ENCODE assay signal across 18 mouse cellular contexts in the genomic region with DNA sequence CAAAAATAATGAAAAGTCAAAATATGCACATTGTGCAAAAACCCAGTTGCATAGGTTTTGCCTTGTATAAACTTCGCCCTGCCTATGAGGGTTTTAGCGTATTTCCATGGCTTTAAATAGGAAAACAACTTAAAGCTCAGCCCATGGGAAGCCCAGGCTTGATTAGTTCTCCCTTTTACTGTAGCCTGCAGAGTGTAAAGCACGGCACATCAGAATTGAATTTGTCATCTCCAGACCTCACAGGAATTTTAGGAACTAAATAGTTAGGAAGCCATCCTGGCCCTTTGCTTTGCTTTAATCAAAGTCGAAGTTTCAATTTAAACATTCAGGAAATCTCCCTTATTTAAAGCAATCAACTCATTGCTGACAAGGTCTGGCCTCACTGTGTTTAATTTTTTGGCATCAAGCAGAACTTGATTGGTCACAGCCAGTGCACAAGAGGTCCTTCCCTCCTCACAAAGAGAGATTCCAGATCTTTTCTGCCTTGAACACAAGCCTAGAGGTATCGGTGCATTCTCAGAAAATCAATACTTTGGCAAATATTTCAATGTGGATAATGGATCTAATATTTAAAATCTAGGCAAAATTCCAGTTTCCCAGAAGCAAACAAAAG.
"Had no signal": no experiment of that assay in that cellular context is flagged by ENCODE, and none has a peak within 500 bp of the region (broad histone marks: within the 10 kb centered on the region; RNA-seq: fewer than 3 reads in every experiment).

No protein-coding gene starts in this region.

- H3K36me3 ChIP-seq: lung, embryonic 15.5 days; midbrain, embryonic 13.5 days; midbrain, embryonic 15.5 days; neural tube, embryonic 12.5 days; stomach, embryonic 15.5 days had no signal

- DNase-seq: liver, postnatal 0 days; lung, adult 2 months; lung, postnatal 14 days; lung, postnatal 36 days; right cerebral cortex, postnatal 14 days; thymus, adult 2 months; thymus, postnatal 25 days; thymus, postnatal 4 days had no signal

- H3K9ac ChIP-seq: liver, postnatal 0 days; lung, embryonic 15.5 days; midbrain, embryonic 13.5 days; midbrain, embryonic 15.5 days; neural tube, embryonic 12.5 days; stomach, embryonic 15.5 days had no signal

- H3K4me1 ChIP-seq: megakaryocyte, embryonic 14.5 days; midbrain, embryonic 13.5 days; midbrain, embryonic 15.5 days; neural tube, embryonic 12.5 days; stomach, embryonic 15.5 days had no signal

- H3K9me3 ChIP-seq: lung, embryonic 15.5 days; midbrain, embryonic 13.5 days; midbrain, embryonic 15.5 days; neural tube, embryonic 12.5 days; stomach, embryonic 15.5 days had no signal

- ATAC-seq: liver, postnatal 0 days; lung, postnatal 0 days; midbrain, embryonic 13.5 days; midbrain, embryonic 15.5 days had no signal

- H3K27me3 ChIP-seq: lung, embryonic 15.5 days; megakaryocyte, embryonic 14.5 days; midbrain, embryonic 13.5 days; midbrain, embryonic 15.5 days; neural tube, embryonic 12.5 days; stomach, embryonic 15.5 days had no signal

- H3K4me2 ChIP-seq: lung, embryonic 15.5 days; midbrain, embryonic 11.5 days; midbrain, embryonic 13.5 days; midbrain, embryonic 15.5 days; neural tube, embryonic 12.5 days; stomach, embryonic 15.5 days had no signal

- H3K4me3 ChIP-seq: lung, embryonic 15.5 days; megakaryocyte, embryonic 14.5 days; midbrain, embryonic 13.5 days; midbrain, embryonic 15.5 days; neural tube, embryonic 12.5 days; stomach, embryonic 15.5 days had no signal

- H3K27ac ChIP-seq: lung, embryonic 15.5 days; macrophage; midbrain, embryonic 13.5 days; midbrain, embryonic 15.5 days; neural tube, embryonic 12.5 days; stomach, embryonic 15.5 days; stomach, postnatal 0 days had no signal
